Comparison of ENCODE assay signal across 10 mouse cellular contexts in genomic region chr7:130948563-130949208, GRCm38 (mm10). TPM values are rescaled to one million over a fixed set of nuclear protein-coding genes. Genes with fewer than 3 reads are reported as not detected.
DNase-seq lines count a peak whose midpoint lies in the region; ATAC-seq lines count a peak whose summit lies in the region.
"Had no signal": no experiment of that assay in that cellular context is flagged by ENCODE, and none has a peak within 500 bp of the region (broad histone marks: within the 10 kb centered on the region; RNA-seq: fewer than 3 reads in every experiment).

No protein-coding gene starts in this region.

- no peak for DNase-seq in hindbrain, embryonic 14.5 days (ENCODE audit: low spot score)
- peak; percentile 49 for DNase-seq in ovary, postnatal 36 days (ENCODE audit: low spot score)
- no peak for DNase-seq in ovary, postnatal 14 days (ENCODE audit: low spot score)
- DNase-seq in embryo, embryonic 10.5 days (ENCODE audit: low spot score), result no peak
- DNase-seq in yolk sac, embryonic 10.5 days (ENCODE audit: low spot score), result no peak
- DNase-seq: thymus, postnatal 36 days had no signal

- no peak for ATAC-seq in hindbrain, embryonic 15.5 days (ENCODE audit: low FRiP score, low read depth)
- no peak for ATAC-seq in hindbrain, embryonic 14.5 days (ENCODE audit: low FRiP score)
- peak; percentile 88 for ATAC-seq in heart, embryonic 16.5 days (replicated peaks; ENCODE audit: extremely low read depth, insufficient read depth, low FRiP score)
- ATAC-seq in erythroid progenitor cell, adult 5-6 weeks (replicated peaks; ENCODE audit: low FRiP score, poor library complexity, severe bottlenecking), result no peak

- 63% methylated on average over 5 of the region's 5 CpGs for WGBS in hindbrain, embryonic 15.5 days
- WGBS in hindbrain, embryonic 14.5 days, result 74% methylated on average over 5 of the region's 5 CpGs
- WGBS in heart, embryonic 16.5 days, result 31% methylated on average over 5 of the region's 5 CpGs

- no peak overlapping the region for H3K4me2 ChIP-seq in hindbrain, embryonic 15.5 days
- no peak overlapping the region for H3K4me2 ChIP-seq in hindbrain, embryonic 14.5 days (replicated peaks)
- peak overlapping the region; percentile 61 for H3K4me2 ChIP-seq in heart, embryonic 16.5 days (ENCODE audit: low read depth, low read length)
- H3K4me2 ChIP-seq: liver, embryonic 15.5 days had no signal

- no peak overlapping the region for H3K9ac ChIP-seq in hindbrain, embryonic 15.5 days
- H3K9ac ChIP-seq in hindbrain, embryonic 14.5 days, result no peak overlapping the region
- peak overlapping the region; percentile 44; the same call in 1 of the 2 replicates for H3K9ac ChIP-seq in heart, embryonic 16.5 days (ENCODE audit: low read length)
- H3K9ac ChIP-seq: liver, embryonic 15.5 days had no signal

- no peaks in the 10 kb centered on the region for H3K9me3 ChIP-seq in hindbrain, embryonic 15.5 days
- no peaks in the 10 kb centered on the region for H3K9me3 ChIP-seq in hindbrain, embryonic 14.5 days (ENCODE audit: control insufficient read depth, low read length)
- no peaks in the 10 kb centered on the region for H3K9me3 ChIP-seq in heart, embryonic 16.5 days (replicated peaks; ENCODE audit: control insufficient read depth, low read length)
- H3K9me3 ChIP-seq: liver, embryonic 15.5 days had no signal

- peaks cover 4% of the 10 kb centered on the region; the same call in 1 of the 2 replicates for H3K4me1 ChIP-seq in hindbrain, embryonic 15.5 days (replicated peaks)
- H3K4me1 ChIP-seq in hindbrain, embryonic 14.5 days (replicated peaks; ENCODE audit: control insufficient read depth, insufficient read depth, low read length), result no peaks in the 10 kb centered on the region
- peaks cover 23% of the 10 kb centered on the region for H3K4me1 ChIP-seq in heart, embryonic 16.5 days (ENCODE audit: control insufficient read depth, insufficient read depth, low read length)
- H3K4me1 ChIP-seq: liver, embryonic 15.5 days had no signal

- no peak overlapping the region for H3K4me3 ChIP-seq in hindbrain, embryonic 15.5 days
- no peak overlapping the region for H3K4me3 ChIP-seq in hindbrain, embryonic 14.5 days (replicated peaks; ENCODE audit: low read length)
- H3K4me3 ChIP-seq in heart, embryonic 16.5 days (ENCODE audit: low read length), result peak overlapping the region; percentile 25
- H3K4me3 ChIP-seq: liver, embryonic 15.5 days had no signal

- peak overlapping the region; percentile 61; the same call in 1 of the 2 replicates for H3K27ac ChIP-seq in hindbrain, embryonic 15.5 days (replicated peaks)
- H3K27ac ChIP-seq in hindbrain, embryonic 14.5 days, result no peak overlapping the region
- H3K27ac ChIP-seq in heart, embryonic 16.5 days (ENCODE audit: low read length), result peak overlapping the region; percentile 95
- H3K27ac ChIP-seq: liver, embryonic 15.5 days had no signal

- H3K36me3 ChIP-seq in hindbrain, embryonic 15.5 days, result no peaks in the 10 kb centered on the region
- no peaks in the 10 kb centered on the region for H3K36me3 ChIP-seq in hindbrain, embryonic 14.5 days (replicated peaks; ENCODE audit: control insufficient read depth, insufficient read depth)
- no peaks in the 10 kb centered on the region for H3K36me3 ChIP-seq in heart, embryonic 16.5 days (ENCODE audit: control insufficient read depth, insufficient read depth)
- H3K36me3 ChIP-seq: liver, embryonic 15.5 days had no signal

- H3K27me3 ChIP-seq in hindbrain, embryonic 15.5 days, result no peaks in the 10 kb centered on the region
- no peaks in the 10 kb centered on the region for H3K27me3 ChIP-seq in hindbrain, embryonic 14.5 days (ENCODE audit: control insufficient read depth, insufficient read depth, low read length)
- no peaks in the 10 kb centered on the region for H3K27me3 ChIP-seq in heart, embryonic 16.5 days (ENCODE audit: control insufficient read depth, insufficient read depth, low read length)
- H3K27me3 ChIP-seq: liver, embryonic 15.5 days had no signal

RNA-seq across cellular contexts. Expression of gene Htra1, which starts 12.8 kb away (rescaled TPM):
- 19.9 and 22.2 TPM in 2 replicates for polyA plus RNA-seq in hindbrain, embryonic 15.5 days (2015; fragmentation: Nextera tagmentation; extraction: Ambion mirVana)
- polyA plus RNA-seq in hindbrain, embryonic 14.5 days (2014; fragmentation: Nextera tagmentation; extraction: Ambion mirVana), result 18.9 and 22.9 TPM in 2 replicates
- polyA plus RNA-seq in heart, embryonic 16.5 days (2015; fragmentation: Nextera tagmentation; extraction: Ambion mirVana), result 63.4 and 65.6 TPM in 2 replicates
- total RNA-seq in erythroid progenitor cell, adult 5-6 weeks (2015; ENCODE audit: low replicate concordance), result not detected in 2 replicates
- total RNA-seq in erythroid progenitor cell, adult 5-6 weeks (2017; ENCODE audit: low replicate concordance), result not detected in 2 replicates
